Mouse (Mus musculus): ENCODE measurements at regions not wholly inside any gene's neighbourhood (a gene's known extent, or its start where the extent isn't known, plus 50 kb on each side); places are given as distances from the start of the nearest gene placed in this dataset.
"Not testable (repeated sequence)": the region's sequence is repeated elsewhere in the genome, so short reads cannot be mapped to it uniquely, and the experiment has no call there.

DNA sequence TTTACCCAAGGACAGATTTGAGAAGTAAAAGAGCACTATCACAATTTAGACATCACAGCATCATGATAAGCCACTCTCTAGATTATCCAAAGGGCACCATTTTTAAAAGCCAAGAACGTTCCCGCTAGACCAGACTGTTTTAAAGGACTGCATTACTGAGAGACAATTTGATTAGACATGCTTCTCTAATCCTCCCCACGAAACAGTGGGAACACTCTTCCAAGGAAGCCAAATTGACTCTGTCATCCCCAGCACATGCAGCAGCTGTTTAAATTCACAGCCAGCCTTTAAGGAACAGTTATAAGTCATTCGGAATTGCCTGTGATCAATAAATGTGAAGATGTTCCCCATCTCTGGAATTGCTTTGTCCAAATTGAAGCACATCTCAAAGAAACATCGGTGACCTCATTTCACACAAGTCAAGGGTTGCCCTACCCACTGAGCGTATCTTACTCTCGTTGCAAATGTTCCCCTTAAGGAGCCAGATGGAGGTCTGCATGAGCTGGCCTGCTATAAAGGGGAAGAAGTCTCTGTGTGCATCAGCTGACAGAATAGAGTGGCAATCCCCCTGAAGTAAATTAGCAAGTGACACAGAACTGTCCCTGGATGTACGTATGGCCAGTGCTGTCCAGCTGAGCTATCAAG is 393.2 kb downstream of the Pid1 start:
- ATAC-seq: no peak
- no peaks in the 10 kb centered on the region for H3K27me3 ChIP-seq
- WGBS: 66% methylated on average over 8 of the region's 8 CpGs
- H3K4me1 ChIP-seq: no peaks in the 10 kb centered on the region
- H3K27ac ChIP-seq: no peak overlapping the region
- no peak overlapping the region for H3K9ac ChIP-seq
- H3K9me3 ChIP-seq (replicated peaks): no peaks in the 10 kb centered on the region
- no peak overlapping the region for H3K4me3 ChIP-seq
- no peaks in the 10 kb centered on the region for H3K36me3 ChIP-seq (ENCODE audit: poor library complexity, severe bottlenecking)
- no peak overlapping the region for H3K4me2 ChIP-seq

DNA sequence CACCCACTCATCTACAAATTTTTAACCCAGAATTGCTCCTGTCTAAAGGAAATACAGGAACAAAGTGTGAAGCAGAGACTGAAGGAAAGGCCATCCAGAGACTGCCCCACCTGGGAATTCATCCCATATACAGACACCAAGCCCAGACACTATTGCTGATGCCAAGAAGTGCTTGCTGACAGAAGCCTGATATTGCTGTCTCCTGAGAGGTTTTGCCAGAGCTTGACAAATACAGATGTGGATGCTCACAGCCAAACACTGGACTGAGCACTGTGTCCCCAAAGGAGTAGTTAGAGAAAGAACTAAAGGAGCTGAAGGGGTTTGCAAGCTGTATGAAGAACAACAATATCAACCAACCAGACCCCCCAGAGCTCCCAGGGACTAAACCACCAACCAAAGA is 399.3 kb downstream of the Pid1 start:
- H3K27me3 ChIP-seq; H3K27ac ChIP-seq; ATAC-seq; H3K9ac ChIP-seq; H3K4me2 ChIP-seq; H3K9me3 ChIP-seq (replicated peaks); H3K4me1 ChIP-seq; H3K4me3 ChIP-seq; H3K36me3 ChIP-seq (ENCODE audit: poor library complexity, severe bottlenecking): not testable (repeated sequence)

DNA sequence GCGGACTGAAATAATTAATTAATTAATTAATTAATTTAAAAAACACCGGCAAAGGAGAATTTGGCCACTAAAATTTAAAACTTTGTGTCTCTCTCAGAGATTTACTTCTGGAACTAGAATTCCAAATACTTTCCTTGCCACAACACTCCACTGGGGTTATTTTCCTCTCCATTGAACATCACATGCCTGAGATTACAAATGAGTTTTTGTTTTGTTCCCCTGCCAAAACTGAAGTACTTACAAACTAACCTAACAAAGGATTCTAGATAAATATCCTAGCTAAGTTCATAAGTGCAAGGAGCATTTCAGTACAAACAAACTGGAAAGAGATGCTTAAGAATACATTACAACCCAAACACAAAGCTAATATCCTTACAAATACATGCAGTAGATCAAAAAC is 402.2 kb downstream of the Pid1 start:
- no peak for ATAC-seq
- H3K27ac ChIP-seq: no peak overlapping the region
- no peak overlapping the region for H3K9ac ChIP-seq
- WGBS: 87% methylated on average over 2 of the region's 2 CpGs
- no peaks in the 10 kb centered on the region for H3K9me3 ChIP-seq (replicated peaks)
- no peaks in the 10 kb centered on the region for H3K4me1 ChIP-seq
- H3K27me3 ChIP-seq: no peaks in the 10 kb centered on the region
- no peak overlapping the region for H3K4me2 ChIP-seq
- no peaks in the 10 kb centered on the region for H3K36me3 ChIP-seq (ENCODE audit: poor library complexity, severe bottlenecking)
- no peak overlapping the region for H3K4me3 ChIP-seq

DNA sequence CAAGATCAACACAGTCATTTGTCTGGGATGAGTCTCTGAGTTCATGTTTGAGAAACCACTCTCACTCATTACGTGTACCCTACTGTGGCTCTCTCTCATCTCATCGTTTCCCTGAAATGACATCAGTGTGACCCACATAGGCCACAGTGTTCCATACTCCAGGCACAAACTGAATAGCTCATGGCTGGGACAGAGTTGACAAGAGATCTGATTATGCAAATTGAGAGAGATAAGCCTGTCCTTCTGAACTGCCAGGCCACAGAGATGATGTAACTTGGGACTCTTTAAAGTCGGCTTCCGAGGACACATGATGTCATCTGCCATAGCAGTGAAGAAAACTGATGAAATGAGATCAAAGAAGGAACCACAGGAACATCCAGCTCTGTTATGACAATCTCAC is 404.2 kb downstream of the Pid1 start:
- Histone ChIP-seq H3K27me3 (no peaks in the 10 kb centered on the region), H3K4me1 (no peaks in the 10 kb centered on the region), H3K9ac (no peak overlapping the region), H3K4me3 (no peak overlapping the region), H3K4me2 (no peak overlapping the region), H3K27ac (no peak overlapping the region), H3K9me3 (replicated peaks) (no peaks in the 10 kb centered on the region), H3K36me3 (ENCODE audit: poor library complexity, severe bottlenecking) (no peaks in the 10 kb centered on the region)
- no peak for ATAC-seq
- WGBS: 82% methylated on average over 4 of the region's 4 CpGs

DNA sequence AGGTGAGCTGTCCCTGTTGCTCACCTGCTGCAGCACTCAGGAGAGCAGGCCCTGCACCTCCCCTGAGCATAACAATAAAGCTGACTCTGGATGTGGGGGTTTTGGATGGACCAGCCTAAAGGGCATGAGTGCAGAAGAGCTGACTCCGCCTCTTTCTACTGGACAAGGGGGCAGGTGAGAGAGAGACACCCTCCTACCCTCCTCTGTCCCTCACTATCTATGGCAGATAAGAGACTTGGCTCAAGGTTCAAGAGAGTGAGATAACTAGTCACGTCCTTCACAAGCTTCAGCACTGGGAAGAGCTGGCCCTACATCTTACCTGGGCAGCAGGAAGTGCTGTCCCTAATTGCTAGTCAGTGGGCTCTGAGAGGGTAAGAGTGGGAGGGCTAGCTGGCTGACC is 441.1 kb downstream of the Pid1 start:
- no peak for ATAC-seq
- Histone ChIP-seq H3K4me3 (no peak overlapping the region), H3K4me1 (no peaks in the 10 kb centered on the region), H3K36me3 (ENCODE audit: poor library complexity, severe bottlenecking) (no peaks in the 10 kb centered on the region), H3K27me3 (no peaks in the 10 kb centered on the region), H3K9me3 (replicated peaks) (no peaks in the 10 kb centered on the region), H3K9ac (no peak overlapping the region), H3K27ac (no peak overlapping the region), H3K4me2 (no peak overlapping the region)
- 79% methylated on average over 2 of the region's 2 CpGs for WGBS

DNA sequence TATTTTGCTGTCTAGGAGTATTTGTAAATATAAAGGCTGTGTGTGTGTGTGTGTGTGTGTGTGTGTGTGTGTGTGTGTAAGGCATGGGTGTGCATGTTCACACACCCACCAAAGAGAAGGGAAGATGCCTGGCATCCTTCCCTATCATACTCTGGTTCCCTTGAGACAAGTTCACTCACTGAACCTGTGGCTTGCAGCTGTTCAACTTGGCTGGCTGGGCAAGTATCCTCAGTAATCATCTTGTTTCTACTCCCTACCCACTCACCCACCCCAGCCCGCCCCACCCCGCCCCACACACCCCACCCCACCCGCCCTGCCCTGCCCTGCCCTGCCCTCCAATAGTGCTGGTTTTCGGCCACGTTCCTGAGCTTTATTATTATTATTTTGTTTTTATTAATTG is 448.5 kb downstream of the Pid1 start:
- Histone ChIP-seq H3K27ac (no peak overlapping the region), H3K27me3 (no peaks in the 10 kb centered on the region), H3K9me3 (replicated peaks) (no peaks in the 10 kb centered on the region), H3K9ac (no peak overlapping the region), H3K36me3 (ENCODE audit: poor library complexity, severe bottlenecking) (no peaks in the 10 kb centered on the region), H3K4me2 (no peak overlapping the region), H3K4me3 (no peak overlapping the region), H3K4me1 (no peaks in the 10 kb centered on the region)
- WGBS: 89% methylated on average over 5 of the region's 5 CpGs
- no peak for ATAC-seq

DNA sequence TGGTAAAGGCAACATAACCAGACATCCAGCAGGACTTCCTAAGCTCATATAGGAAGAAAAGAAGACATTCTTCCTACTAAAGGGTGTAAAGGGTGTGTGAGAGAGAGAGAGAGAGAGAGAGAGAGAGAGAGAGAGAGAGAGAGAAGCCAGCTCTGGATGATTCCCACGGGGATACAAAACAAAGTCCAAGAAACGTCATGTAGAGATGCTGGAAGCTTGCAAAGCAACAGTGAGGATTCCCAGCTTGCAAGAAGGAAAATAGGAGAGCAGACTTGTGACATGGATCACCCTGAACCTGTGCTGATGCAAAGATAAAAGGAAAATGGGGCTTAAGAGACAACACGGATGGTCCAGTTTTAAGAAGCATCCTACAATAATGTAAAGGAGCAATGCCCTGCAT is 456.6 kb downstream of the Pid1 start:
- H3K9me3 ChIP-seq (replicated peaks): no peaks in the 10 kb centered on the region
- no peaks in the 10 kb centered on the region for H3K27me3 ChIP-seq
- 51% methylated on average over 3 of the region's 3 CpGs for WGBS
- no peak overlapping the region for H3K4me2 ChIP-seq
- H3K9ac ChIP-seq: no peak overlapping the region
- H3K4me1 ChIP-seq: peaks cover 4% of the 10 kb centered on the region; the same call in 1 of the 2 replicates
- no peaks in the 10 kb centered on the region for H3K36me3 ChIP-seq (ENCODE audit: poor library complexity, severe bottlenecking)
- H3K27ac ChIP-seq: no peak overlapping the region
- no peak for ATAC-seq
- no peak overlapping the region for H3K4me3 ChIP-seq

DNA sequence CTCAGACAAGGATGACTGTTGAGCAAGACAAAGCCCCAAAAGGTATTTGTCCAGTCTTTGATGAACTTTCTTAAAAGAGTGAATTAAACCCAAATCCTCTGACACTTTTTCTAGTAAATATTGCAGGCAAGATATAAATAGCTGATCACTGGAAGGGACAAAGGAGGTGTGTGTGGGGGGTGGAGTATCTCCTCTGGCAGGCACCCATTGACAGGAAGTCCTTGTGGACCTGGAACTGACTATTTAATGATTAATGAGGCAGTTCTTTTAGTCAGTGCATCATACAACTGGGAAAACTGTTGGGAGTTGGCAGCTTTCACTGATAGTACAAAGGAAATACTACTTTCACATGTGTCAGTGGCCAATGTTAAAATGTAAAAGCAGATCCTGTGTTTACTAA is 457.1 kb downstream of the Pid1 start:
- H3K9me3 ChIP-seq (replicated peaks): no peaks in the 10 kb centered on the region
- no peak for ATAC-seq
- H3K9ac ChIP-seq: no peak overlapping the region
- H3K4me1 ChIP-seq: peaks cover 4% of the 10 kb centered on the region; the same call in 1 of the 2 replicates
- H3K4me2 ChIP-seq: no peak overlapping the region
- H3K4me3 ChIP-seq: no peak overlapping the region
- no peak overlapping the region for H3K27ac ChIP-seq
- no peaks in the 10 kb centered on the region for H3K27me3 ChIP-seq
- no peaks in the 10 kb centered on the region for H3K36me3 ChIP-seq (ENCODE audit: poor library complexity, severe bottlenecking)

DNA sequence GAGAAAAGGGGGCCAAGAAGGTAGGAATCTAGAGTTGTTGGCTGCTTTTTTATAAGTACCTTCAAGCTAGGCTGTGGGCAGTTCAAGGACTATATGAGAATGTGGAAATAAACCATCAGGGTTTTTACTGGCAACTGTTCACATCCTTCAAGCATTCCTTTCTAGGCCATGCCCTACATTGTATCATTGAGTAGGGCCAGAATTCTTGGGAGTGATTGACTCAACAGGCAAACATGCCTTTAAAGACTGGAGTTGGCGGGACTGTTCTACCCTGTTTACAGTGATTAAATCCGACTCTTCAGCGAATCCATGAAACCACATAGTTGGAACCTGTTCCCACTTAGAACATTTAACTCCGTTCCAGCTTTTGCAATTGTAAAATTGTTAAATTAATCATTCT is 463.8 kb downstream of the Pid1 start:
- no peak overlapping the region for H3K4me3 ChIP-seq
- no peaks in the 10 kb centered on the region for H3K27me3 ChIP-seq
- H3K4me1 ChIP-seq: no peaks in the 10 kb centered on the region
- no peak overlapping the region for H3K27ac ChIP-seq
- no peak overlapping the region for H3K4me2 ChIP-seq
- no peaks in the 10 kb centered on the region for H3K9me3 ChIP-seq (replicated peaks)
- H3K36me3 ChIP-seq (ENCODE audit: poor library complexity, severe bottlenecking): no peaks in the 10 kb centered on the region
- WGBS: 89% methylated on average over 4 of the region's 4 CpGs
- ATAC-seq: no peak
- no peak overlapping the region for H3K9ac ChIP-seq

DNA sequence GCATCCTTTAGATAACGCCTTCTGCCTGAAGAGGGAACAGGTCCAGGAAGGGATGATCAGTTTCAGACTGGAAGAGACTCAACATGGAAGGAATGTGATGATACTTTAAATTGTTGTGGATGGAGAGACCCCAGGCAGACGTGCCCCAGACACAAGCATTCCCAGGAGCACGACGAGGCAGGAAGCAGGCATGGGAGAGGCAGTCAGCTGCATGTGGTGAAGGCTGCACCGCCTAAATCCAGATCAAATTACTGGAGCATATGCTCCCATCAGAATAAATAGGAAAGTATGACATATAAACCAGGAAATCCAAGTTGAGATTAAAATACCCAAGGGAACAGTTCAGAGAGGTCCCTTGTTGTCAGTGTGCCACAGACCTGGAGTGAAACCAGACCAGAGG is 467.3 kb downstream of the Pid1 start:
- 48% methylated on average over 5 of the region's 5 CpGs for WGBS

DNA sequence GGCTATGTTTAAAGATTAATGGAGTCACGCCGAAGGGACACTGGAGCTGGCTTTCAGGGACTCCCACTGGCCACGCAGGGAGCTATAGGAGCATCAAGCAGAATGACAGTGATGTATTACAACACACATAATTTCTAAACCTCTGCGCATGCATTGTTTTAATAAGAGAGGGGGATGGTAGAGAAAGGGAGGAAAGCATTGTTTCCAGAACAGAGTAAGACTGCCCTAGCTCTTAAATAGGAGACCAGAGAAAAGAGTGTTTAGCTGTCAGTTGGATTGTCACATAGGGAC is 471.1 kb upstream of the Sphkap start:
- H3K9ac ChIP-seq: no peak overlapping the region
- H3K4me1 ChIP-seq: no peaks in the 10 kb centered on the region
- H3K4me2 ChIP-seq: no peak overlapping the region
- ATAC-seq: no peak
- H3K27ac ChIP-seq: no peak overlapping the region
- no peak overlapping the region for H3K4me3 ChIP-seq
- H3K36me3 ChIP-seq (ENCODE audit: poor library complexity, severe bottlenecking): no peaks in the 10 kb centered on the region
- H3K9me3 ChIP-seq (replicated peaks): no peaks in the 10 kb centered on the region
- 83% methylated on average over 4 of the region's 4 CpGs for WGBS
- no peaks in the 10 kb centered on the region for H3K27me3 ChIP-seq

More for the DNA sequence above, 467.3 kb downstream of the Pid1 start:
- Histone ChIP-seq H3K36me3 (ENCODE audit: poor library complexity, severe bottlenecking) (no peaks in the 10 kb centered on the region), H3K9ac (no peak overlapping the region), H3K27me3 (no peaks in the 10 kb centered on the region), H3K4me2 (no peak overlapping the region), H3K4me1 (no peaks in the 10 kb centered on the region), H3K27ac (no peak overlapping the region), H3K4me3 (no peak overlapping the region), H3K9me3 (replicated peaks) (no peaks in the 10 kb centered on the region)
- no peak for ATAC-seq

DNA sequence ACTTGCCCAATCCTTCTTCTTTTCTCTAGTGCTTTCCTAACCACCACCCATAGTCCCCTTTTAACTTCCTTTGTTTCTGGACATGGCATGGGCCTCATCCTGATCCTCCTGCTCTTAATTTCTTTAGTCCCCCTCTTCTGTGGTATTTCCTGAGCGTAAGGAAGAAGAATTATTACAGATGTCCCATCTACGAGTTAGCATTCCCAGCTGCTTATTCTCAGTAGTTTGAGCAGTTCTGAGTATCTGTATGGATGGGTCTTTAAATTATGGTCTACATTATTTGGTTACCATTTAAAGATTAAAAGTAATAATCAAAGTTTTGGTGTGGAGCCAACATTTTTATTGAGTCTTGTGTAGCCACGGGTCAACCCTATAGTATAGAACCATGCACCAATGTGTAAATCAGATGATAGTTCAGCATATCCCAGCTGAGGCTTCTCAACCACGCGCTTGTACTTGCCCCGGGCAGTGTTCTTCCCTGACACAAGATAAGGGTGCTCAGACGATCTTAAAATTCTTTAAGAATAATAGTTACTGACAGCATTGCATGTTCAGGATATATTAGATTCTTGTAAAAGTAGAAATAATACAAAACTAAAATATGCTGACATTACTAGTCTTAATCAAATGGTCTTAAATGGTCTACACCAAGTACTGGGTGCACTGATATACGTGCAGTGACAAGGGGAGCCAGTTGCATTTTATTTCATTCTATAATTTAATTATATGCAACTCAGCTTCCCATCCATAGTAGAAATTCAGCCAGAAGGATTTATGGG is 470.5 kb upstream of the Sphkap start:
- ATAC-seq: no peak
- Histone ChIP-seq H3K4me1 (no peaks in the 10 kb centered on the region), H3K27ac (no peak overlapping the region), H3K27me3 (no peaks in the 10 kb centered on the region), H3K4me2 (no peak overlapping the region), H3K9me3 (replicated peaks) (no peaks in the 10 kb centered on the region), H3K9ac (no peak overlapping the region), H3K36me3 (ENCODE audit: poor library complexity, severe bottlenecking) (no peaks in the 10 kb centered on the region), H3K4me3 (no peak overlapping the region)
- WGBS: 92% methylated on average over 8 of the region's 8 CpGs

Data from forebrain, embryonic 13.5 days (tissue).